Mouse (Mus musculus): Measurements from ENCODE around the gene F11.

DNA sequence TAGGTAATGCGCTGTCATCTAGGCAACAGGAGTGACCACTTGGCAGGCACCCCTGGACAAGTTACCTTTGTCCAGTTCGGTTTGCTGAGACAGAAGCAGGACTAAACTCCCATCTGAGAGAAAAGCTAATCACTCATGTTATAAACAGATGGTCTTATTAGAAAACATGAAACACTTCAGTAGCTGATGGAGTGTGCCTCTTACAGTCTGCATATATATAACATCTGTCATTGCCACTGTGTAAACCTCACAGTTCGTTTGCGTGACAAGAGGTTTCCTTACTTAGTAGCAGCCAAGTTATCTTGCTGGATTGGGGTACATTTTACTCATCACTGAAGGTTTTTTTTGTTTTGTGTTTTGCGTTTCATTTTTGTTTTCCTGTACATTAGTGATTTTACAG is 64.5 kb downstream of the F11 start:
- TF ChIP-seq CTCF (IDR thresholded peaks at IDR 0.05) (no peak), EP300 (IDR thresholded peaks at IDR 0.05) (no peak)

Measured in lung, postnatal 0 days (tissue).